Mouse (Mus musculus): ENCODE data around the gene Cachd1. TPM values are rescaled to one million over a fixed set of nuclear protein-coding genes. Genes with fewer than 3 reads are reported as not detected.

The Cachd1 gene
- total and polyA plus RNA-seq, 3 experiments = 2.0 to 5.1 (median 3.5) TPM

DNA sequence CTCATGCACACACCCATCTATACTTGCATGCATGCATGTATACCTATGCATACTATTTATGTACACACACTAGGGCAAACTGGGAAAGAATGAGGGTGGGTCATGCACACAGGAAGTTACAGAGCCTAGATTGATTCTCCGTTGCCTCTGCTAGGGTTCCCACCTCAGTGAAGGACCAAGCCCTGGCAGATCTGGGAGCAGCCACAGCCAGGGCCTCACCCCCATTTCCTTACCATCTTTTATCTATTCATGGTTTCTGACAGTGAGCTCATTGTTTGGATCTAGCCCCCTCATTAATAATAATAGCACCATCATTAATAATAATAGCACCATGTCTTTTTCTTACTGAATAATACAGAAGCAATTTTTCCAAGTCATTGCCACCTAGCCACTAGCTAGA lies 143.9 kb downstream of the Cachd1 start:
- no peak overlapping the region for H3K27ac ChIP-seq
- no peak overlapping the region for H3K9ac ChIP-seq (ENCODE audit: low read depth, low read length)
- intact Hi-C loops (cut with DNase I) = no loop called here
- no peak for DNase-seq
- 76% methylated on average over 1 of the region's 1 CpGs for WGBS
- TF ChIP-seq EP300 (IDR thresholded peaks at IDR 0.05; ENCODE audit: insufficient read depth, low read depth, low read length) (no peak), POLR2A (IDR thresholded peaks at IDR 0.05; ENCODE audit: insufficient read depth, low read depth, low read length) (no peak)
- no peak overlapping the region for H3K4me3 ChIP-seq
- no peaks in the 10 kb centered on the region for H3K79me2 ChIP-seq (replicated peaks; ENCODE audit: control insufficient read depth, insufficient read depth, low read length)
- no peaks in the 10 kb centered on the region; the same call in 1 of the 2 replicates for H3K4me1 ChIP-seq (ENCODE audit: control insufficient read depth, insufficient read depth, low read length)
- no peaks in the 10 kb centered on the region for H3K36me3 ChIP-seq (ENCODE audit: control insufficient read depth, insufficient read depth, low read length)
- no peaks in the 10 kb centered on the region for H3K27me3 ChIP-seq (ENCODE audit: control insufficient read depth, insufficient read depth, low read length)

DNA sequence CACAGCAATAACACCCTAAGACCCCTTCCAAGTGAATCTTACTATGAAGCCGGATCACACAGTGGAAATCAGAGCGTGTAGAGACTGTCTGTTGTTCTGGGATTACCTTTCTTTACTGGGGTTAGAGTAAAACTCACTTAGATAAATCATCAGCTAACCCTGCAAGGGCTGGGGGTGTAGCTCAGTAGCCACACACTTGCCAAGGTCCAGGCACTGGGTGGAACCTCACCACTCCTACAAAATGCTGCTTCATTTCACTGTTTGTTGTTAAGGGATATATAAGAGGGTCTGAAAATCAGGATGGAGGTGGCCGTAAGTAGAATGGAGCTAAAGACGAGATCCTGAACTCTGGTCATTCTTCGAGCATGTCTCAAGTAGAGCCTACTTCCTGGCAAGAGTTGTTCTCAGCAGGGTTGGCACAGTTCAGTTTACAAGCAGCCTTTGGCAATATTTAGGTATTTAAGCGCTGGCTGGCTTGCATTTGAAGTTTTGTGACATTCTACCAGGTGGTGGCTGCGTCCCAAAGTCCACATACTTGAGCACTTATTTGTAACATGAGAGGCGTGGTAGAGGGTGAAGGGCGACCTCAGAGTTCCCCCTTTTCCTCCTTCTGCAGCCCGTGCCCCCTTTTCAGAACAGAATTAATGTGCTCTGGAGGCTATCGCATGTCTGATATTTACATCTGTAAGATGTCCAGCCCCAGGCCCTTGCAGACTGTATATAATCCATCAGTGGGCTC lies 146.5 kb downstream of the Cachd1 start:
- Histone ChIP-seq H3K36me3 (ENCODE audit: control insufficient read depth, insufficient read depth, low read length) (no peaks in the 10 kb centered on the region), H3K9ac (ENCODE audit: low read depth, low read length) (no peak overlapping the region), H3K4me1 (ENCODE audit: control insufficient read depth, insufficient read depth, low read length) (no peaks in the 10 kb centered on the region; the same call in 1 of the 2 replicates), H3K27me3 (ENCODE audit: control insufficient read depth, insufficient read depth, low read length) (no peaks in the 10 kb centered on the region), H3K79me2 (replicated peaks; ENCODE audit: control insufficient read depth, insufficient read depth, low read length) (no peaks in the 10 kb centered on the region), H3K27ac (no peak overlapping the region), H3K4me3 (no peak overlapping the region)
- WGBS = 73% methylated on average over 11 of the region's 11 CpGs
- intact Hi-C loops (cut with DNase I) = no loop called here
- TF ChIP-seq POLR2A (IDR thresholded peaks at IDR 0.05; ENCODE audit: insufficient read depth, low read depth, low read length) = no peak
- TF ChIP-seq EP300 (IDR thresholded peaks at IDR 0.05; ENCODE audit: insufficient read depth, low read depth, low read length) = no peak
- TF ChIP-seq CTCF (IDR thresholded peaks at IDR 0.05) = no peak
- DNase-seq = peak in 1 of 2 experiments; percentile 14

DNA sequence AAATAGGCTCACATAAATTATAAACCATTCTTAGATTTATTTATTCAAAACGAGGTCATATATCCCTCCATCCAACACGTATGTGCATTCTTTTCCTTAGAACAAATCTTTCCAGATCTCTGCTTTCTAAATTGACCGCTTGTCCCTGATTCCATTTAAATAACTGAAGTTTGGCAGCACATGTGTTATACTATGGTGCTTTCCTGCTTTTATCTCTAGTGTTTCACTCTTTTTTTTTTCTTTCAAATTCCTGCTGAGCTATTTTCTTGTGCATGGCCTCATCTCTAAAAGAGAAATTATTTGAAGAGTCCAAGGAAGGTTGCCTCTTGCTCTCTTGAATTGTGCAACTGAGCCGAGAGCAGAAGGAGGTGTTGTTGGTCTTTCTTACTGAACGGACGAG lies 147.1 kb downstream of the Cachd1 start:
- no peaks in the 10 kb centered on the region; the same call in 1 of the 2 replicates for H3K4me1 ChIP-seq (ENCODE audit: control insufficient read depth, insufficient read depth, low read length)
- no peak overlapping the region for H3K4me3 ChIP-seq
- intact Hi-C loops (cut with DNase I) = no loop called here
- H3K36me3 ChIP-seq (ENCODE audit: control insufficient read depth, insufficient read depth, low read length) = no peaks in the 10 kb centered on the region
- DNase-seq = no peak
- no peak overlapping the region for H3K27ac ChIP-seq
- no peaks in the 10 kb centered on the region for H3K79me2 ChIP-seq (replicated peaks; ENCODE audit: control insufficient read depth, insufficient read depth, low read length)
- WGBS = 69% methylated on average over 6 of the region's 6 CpGs
- no peaks in the 10 kb centered on the region for H3K27me3 ChIP-seq (ENCODE audit: control insufficient read depth, insufficient read depth, low read length)
- no peak overlapping the region for H3K9ac ChIP-seq (ENCODE audit: low read depth, low read length)
- no peak for TF ChIP-seq CTCF (IDR thresholded peaks at IDR 0.05)
- TF ChIP-seq POLR2A (IDR thresholded peaks at IDR 0.05; ENCODE audit: insufficient read depth, low read depth, low read length) = no peak
- no peak for TF ChIP-seq EP300 (IDR thresholded peaks at IDR 0.05; ENCODE audit: insufficient read depth, low read depth, low read length)

DNA sequence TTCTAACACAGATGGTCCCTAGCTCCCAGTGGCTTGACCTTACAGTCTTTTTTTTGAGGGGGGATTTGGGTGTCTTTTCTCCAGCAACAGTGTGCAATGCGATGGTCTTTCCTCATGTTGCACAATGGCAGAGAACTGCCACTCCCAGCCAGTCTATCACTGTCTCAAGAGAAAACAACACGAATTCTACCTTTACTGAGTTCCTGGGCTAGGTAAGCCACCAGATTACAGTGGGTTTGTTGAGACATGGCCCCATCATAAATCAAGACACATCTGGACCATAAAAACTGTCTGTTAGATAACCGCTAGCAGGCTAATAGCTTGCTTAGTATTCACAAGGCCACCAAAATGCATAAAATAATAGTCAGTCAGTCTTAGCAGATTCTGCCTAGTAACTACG lies 147.8 kb downstream of the Cachd1 start:
- Histone ChIP-seq H3K36me3 (ENCODE audit: control insufficient read depth, insufficient read depth, low read length) (no peaks in the 10 kb centered on the region), H3K4me3 (no peak overlapping the region), H3K79me2 (replicated peaks; ENCODE audit: control insufficient read depth, insufficient read depth, low read length) (no peaks in the 10 kb centered on the region), H3K27me3 (ENCODE audit: control insufficient read depth, insufficient read depth, low read length) (no peaks in the 10 kb centered on the region), H3K27ac (no peak overlapping the region), H3K4me1 (ENCODE audit: control insufficient read depth, insufficient read depth, low read length) (no peaks in the 10 kb centered on the region; the same call in 1 of the 2 replicates), H3K9ac (ENCODE audit: low read depth, low read length) (no peak overlapping the region)
- TF ChIP-seq CTCF (IDR thresholded peaks at IDR 0.05) = no peak
- no peak for TF ChIP-seq POLR2A (IDR thresholded peaks at IDR 0.05; ENCODE audit: insufficient read depth, low read depth, low read length)
- no peak for TF ChIP-seq EP300 (IDR thresholded peaks at IDR 0.05; ENCODE audit: insufficient read depth, low read depth, low read length)
- intact Hi-C loops (cut with DNase I) = no loop called here
- DNase-seq = no peak
- WGBS = 93% methylated on average over 4 of the region's 4 CpGs

DNA sequence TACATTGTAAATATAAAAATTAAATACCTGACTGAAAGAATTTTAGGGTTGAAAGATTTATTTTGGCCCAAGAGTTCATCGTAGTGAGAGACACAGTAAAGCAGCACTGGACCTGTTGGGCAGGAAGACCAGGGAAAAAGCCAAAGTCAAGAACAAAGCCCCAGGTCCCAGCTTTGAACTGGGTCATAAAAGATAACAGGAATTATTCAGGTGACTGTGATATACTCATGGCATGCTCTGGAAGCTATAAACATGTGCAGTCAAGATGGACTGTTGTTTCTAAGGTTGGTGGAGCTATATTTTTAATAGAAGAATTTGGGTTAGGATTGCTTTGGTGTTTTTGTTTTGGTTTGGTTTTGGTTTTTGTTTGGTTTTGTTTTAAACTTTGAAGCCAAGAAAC lies 148.7 kb downstream of the Cachd1 start:
- H3K27me3 ChIP-seq (ENCODE audit: control insufficient read depth, insufficient read depth, low read length) = no peaks in the 10 kb centered on the region
- H3K4me1 ChIP-seq (ENCODE audit: control insufficient read depth, insufficient read depth, low read length) = no peaks in the 10 kb centered on the region; the same call in 1 of the 2 replicates
- H3K27ac ChIP-seq = no peak overlapping the region
- H3K9ac ChIP-seq (ENCODE audit: low read depth, low read length) = no peak overlapping the region
- DNase-seq = no peak
- H3K36me3 ChIP-seq (ENCODE audit: control insufficient read depth, insufficient read depth, low read length) = no peaks in the 10 kb centered on the region
- WGBS = 89% methylated on average over 1 of the region's 1 CpGs
- no peaks in the 10 kb centered on the region for H3K79me2 ChIP-seq (replicated peaks; ENCODE audit: control insufficient read depth, insufficient read depth, low read length)
- intact Hi-C loops (cut with DNase I) = no loop called here
- no peak for TF ChIP-seq EP300 (IDR thresholded peaks at IDR 0.05; ENCODE audit: insufficient read depth, low read depth, low read length)
- TF ChIP-seq CTCF (IDR thresholded peaks at IDR 0.05) = no peak
- no peak for TF ChIP-seq POLR2A (IDR thresholded peaks at IDR 0.05; ENCODE audit: insufficient read depth, low read depth, low read length)
- no peak overlapping the region for H3K4me3 ChIP-seq

DNA sequence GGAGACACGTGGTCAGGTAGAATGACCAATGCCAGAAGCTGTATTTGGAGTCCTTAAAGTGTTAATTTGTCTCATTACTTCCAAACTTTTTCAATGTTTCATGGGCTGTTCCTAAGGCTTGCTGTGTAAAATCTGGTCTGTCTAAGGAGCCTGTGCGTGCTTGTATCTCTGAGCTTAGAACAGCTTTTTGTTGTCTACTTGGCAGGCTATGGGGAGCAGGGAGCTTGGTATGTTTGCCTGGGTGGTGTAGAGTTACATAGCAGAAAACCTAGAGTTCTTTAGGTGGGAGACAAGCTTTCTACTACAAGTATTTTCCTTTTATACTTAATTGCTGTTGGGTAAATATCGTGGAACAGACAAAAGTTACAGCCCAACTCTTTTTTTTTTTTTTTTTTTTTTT lies 150.1 kb downstream of the Cachd1 start:
- no peaks in the 10 kb centered on the region for H3K36me3 ChIP-seq (ENCODE audit: control insufficient read depth, insufficient read depth, low read length)
- no peaks in the 10 kb centered on the region; the same call in 1 of the 2 replicates for H3K4me1 ChIP-seq (ENCODE audit: control insufficient read depth, insufficient read depth, low read length)
- H3K27me3 ChIP-seq (ENCODE audit: control insufficient read depth, insufficient read depth, low read length) = no peaks in the 10 kb centered on the region
- no peak for TF ChIP-seq CTCF (IDR thresholded peaks at IDR 0.05)
- TF ChIP-seq EP300 (IDR thresholded peaks at IDR 0.05; ENCODE audit: insufficient read depth, low read depth, low read length) = no peak
- TF ChIP-seq POLR2A (IDR thresholded peaks at IDR 0.05; ENCODE audit: insufficient read depth, low read depth, low read length) = no peak
- 82% methylated on average over 3 of the region's 3 CpGs for WGBS
- no peaks in the 10 kb centered on the region for H3K79me2 ChIP-seq (replicated peaks; ENCODE audit: control insufficient read depth, insufficient read depth, low read length)
- intact Hi-C loops (cut with DNase I) = no loop called here
- H3K9ac ChIP-seq (ENCODE audit: low read depth, low read length) = no peak overlapping the region
- H3K4me3 ChIP-seq = no peak overlapping the region
- no peak overlapping the region for H3K27ac ChIP-seq
- DNase-seq = no peak

Measured in heart, adult 2 months (tissue).